Mouse (Mus musculus) G1E (cell line): ENCODE results near the gene Cactin. TPM values are rescaled to one million over a fixed set of nuclear protein-coding genes. Genes with fewer than 3 reads are reported as not detected.

Experiments
- ATAC-seq: 2 replicates; pipeline ENCODE4 v1.8.0; 2016; ENCODE audit warnings: mild to moderate bottlenecking; ENCODE audit not compliant: insufficient number of reproducible peaks, poor library complexity, low FRiP score, severe bottlenecking; ENCODE audit errors: extremely low read depth
- DNase-seq: peaks from one replicate; pipeline ENCODE4 v3.0.0; 2012; ENCODE audit warnings: low spot score
- H3K27me3 ChIP-seq: 2 replicates; pipeline ENCODE4 v1.6.1; 2012; ENCODE audit warnings: mild to moderate bottlenecking, low read length, inconsistent platforms; ENCODE audit not compliant: insufficient read depth
- H3K36me3 ChIP-seq: replicated peaks from 2 replicates; pipeline ENCODE3; 2012; ENCODE audit warnings: mild to moderate bottlenecking, inconsistent platforms
- H3K4me1 ChIP-seq: 2 replicates; pipeline ENCODE4 v1.6.1; 2012; ENCODE audit warnings: low read depth, low read length, inconsistent platforms, mixed read lengths; ENCODE audit not compliant: insufficient read depth
- H3K4me3 ChIP-seq: 2 replicates; pipeline ENCODE4 v1.5.1; 2012; ENCODE audit warnings: low read depth, mild to moderate bottlenecking, inconsistent platforms, low read length, moderate library complexity, mixed read lengths
- H3K9me3 ChIP-seq: replicated peaks from 2 replicates; pipeline ENCODE4 v1.6.1; 2012; ENCODE audit warnings: inconsistent platforms
- CTCF ChIP-seq: IDR thresholded peaks from 2 replicates; pipeline ENCODE4 v1.5.1; 2012; ENCODE audit warnings: low read depth, low read length, inconsistent platforms, mixed read lengths
- GATA1 ChIP-seq: IDR thresholded peaks from 2 replicates; pipeline ENCODE4 v1.6.1; 2012; ENCODE audit warnings: borderline replicate concordance, low read length, inconsistent platforms, mixed read lengths
- GATA2 ChIP-seq: IDR thresholded peaks from 2 replicates; pipeline ENCODE4 v1.6.1; 2012; ENCODE audit warnings: low read depth, low read length, inconsistent platforms, borderline replicate concordance
- POLR2AphosphoS5 ChIP-seq: IDR thresholded peaks from 2 replicates; pipeline ENCODE4 v1.6.1; 2012; ENCODE audit warnings: low read depth, low read length, inconsistent platforms; ENCODE audit not compliant: insufficient replicate concordance
- TAL1 ChIP-seq: conservative IDR thresholded peaks from 2 replicates; pipeline ENCODE4 v1.6.1; 2012; ENCODE audit warnings: low read depth, low read length, inconsistent platforms, mixed read lengths
- polyA plus RNA-seq: library from polyadenylated mRNA; stranded (reverse); fragments of >175 nt; gene quantifications from 2 replicates; pipeline ENCODE4 v1.2.3, GENCODE M21; 2012
- total RNA-seq, 2 experiments: library from RNA; stranded (forward) in 1 of 2; stranded (reverse) in 1 of 2; fragments of 200-1000 nt in 1 of 2; fragments of >200 nt in 1 of 2; fragmentation: Nextera tagmentation in 1 of 2; gene quantifications; 2 replicates each; pipeline ENCODE4 v1.2.3; 2014 to 2017

The Cactin gene
- total and polyA plus RNA-seq, 3 experiments: 11.4 to 77.9 (median 23.9) TPM

DNA sequence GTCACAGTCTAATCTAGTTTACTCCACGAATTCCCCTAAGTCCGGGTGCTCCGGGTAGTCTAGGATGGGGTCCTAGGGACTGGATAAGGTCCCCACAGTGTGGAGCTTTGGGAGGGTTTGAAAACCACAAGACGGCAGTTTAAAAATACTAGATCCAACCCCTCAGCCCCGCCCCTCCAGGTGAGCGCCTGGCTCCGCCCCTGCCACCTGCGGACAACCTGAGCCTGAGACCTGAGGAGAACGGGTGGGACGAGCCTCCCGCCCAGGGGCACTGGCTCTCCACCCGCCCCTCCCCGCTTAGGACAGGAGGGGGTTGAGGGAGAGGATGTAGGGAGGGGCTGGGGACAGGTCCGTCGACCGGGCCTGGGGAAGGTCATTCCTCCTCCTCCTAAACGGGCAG, 36.2 kb upstream of the Cactin start:
- no peak for ATAC-seq
- Histone ChIP-seq H3K9me3 (no peaks in the 10 kb centered on the region), H3K27me3 (peaks cover 58% of the 10 kb centered on the region), H3K36me3 (no peaks in the 10 kb centered on the region), H3K4me3 (peak overlapping the region; percentile 23; the same call in 1 of the 2 replicates), H3K4me1 (peaks cover 55% of the 10 kb centered on the region)
- DNase-seq: no peak
- TF ChIP-seq GATA2 (no peak), CTCF (no peak)

DNA sequence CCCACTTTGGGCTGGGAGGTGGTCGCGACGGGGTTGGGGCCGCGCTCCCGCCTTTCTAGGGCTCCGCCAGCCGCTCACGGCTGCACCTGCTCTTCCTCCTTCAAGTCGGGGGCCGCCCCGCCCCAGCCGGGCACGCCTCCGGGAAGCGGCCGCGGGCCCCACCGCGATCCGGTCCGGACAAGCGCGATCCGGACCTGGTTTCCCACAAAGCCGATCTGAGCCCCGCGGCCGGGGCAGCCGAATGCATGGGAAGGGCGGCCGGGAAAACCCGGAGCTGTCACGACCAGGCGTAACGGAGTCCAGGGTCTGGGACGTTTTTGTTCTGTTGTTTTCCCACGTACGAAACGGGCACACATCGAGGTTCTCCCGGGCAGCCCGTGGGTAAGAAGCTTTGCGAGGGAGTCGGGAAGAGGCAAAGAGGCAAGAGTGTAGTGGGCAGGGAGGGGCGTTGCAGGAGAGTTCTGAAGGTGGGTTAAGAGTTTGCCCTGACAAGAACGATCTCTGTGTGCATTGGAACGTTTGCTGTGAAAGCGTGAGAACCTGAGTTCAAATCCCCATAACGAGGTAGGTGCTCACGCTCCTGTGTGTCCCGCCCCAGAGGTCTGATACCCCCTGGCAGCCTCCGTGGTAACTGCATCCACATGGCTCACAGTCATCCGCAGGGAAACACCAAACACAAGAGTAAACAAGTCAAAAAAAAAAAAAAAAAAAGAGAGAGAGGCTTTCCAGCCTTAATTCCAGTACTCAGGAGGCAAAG, 35.0 kb upstream of the Cactin start:
- Histone ChIP-seq H3K36me3 (no peaks in the 10 kb centered on the region), H3K4me1 (peaks cover 59% of the 10 kb centered on the region), H3K4me3 (peak overlapping the region; percentile 70), H3K9me3 (no peaks in the 10 kb centered on the region), H3K27me3 (peaks cover 55% of the 10 kb centered on the region)
- no peak for TF ChIP-seq TAL1
- no peak for TF ChIP-seq GATA1
- no peak for TF ChIP-seq POLR2AphosphoS5
- TF ChIP-seq GATA2: no peak
- TF ChIP-seq CTCF: no peak
- ATAC-seq (peak; percentile 60; the same call in 1 of the 2 replicates), DNase-seq (peak; percentile 91)

DNA sequence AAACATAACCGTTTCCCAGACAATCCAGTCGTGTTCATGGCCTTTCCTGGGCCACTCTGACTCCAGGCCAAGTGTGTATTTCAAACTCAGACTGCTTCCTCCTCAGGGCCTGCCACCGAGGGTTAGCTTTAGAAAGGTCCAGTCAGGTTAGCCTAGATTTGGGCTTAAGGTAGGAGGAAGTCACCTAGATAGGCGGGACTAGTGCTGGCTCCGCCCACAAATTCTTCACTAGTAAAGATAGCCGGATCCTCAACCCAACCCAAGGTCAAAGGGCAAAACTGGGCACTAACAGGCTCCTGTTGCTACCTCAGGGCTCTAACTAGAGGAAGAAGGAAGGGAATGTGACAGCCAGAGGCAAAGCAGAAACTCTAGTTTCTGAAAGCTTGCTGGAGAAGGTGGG, 34.3 kb upstream of the Cactin start:
- ATAC-seq (no peak), DNase-seq (no peak)
- no peaks in the 10 kb centered on the region for H3K36me3 ChIP-seq
- peaks cover 66% of the 10 kb centered on the region for H3K4me1 ChIP-seq
- peaks cover 50% of the 10 kb centered on the region for H3K27me3 ChIP-seq
- TF ChIP-seq TAL1 (no peak), CTCF (no peak), POLR2AphosphoS5 (no peak)
- H3K9me3 ChIP-seq: no peaks in the 10 kb centered on the region
- H3K4me3 ChIP-seq: no peak overlapping the region

DNA sequence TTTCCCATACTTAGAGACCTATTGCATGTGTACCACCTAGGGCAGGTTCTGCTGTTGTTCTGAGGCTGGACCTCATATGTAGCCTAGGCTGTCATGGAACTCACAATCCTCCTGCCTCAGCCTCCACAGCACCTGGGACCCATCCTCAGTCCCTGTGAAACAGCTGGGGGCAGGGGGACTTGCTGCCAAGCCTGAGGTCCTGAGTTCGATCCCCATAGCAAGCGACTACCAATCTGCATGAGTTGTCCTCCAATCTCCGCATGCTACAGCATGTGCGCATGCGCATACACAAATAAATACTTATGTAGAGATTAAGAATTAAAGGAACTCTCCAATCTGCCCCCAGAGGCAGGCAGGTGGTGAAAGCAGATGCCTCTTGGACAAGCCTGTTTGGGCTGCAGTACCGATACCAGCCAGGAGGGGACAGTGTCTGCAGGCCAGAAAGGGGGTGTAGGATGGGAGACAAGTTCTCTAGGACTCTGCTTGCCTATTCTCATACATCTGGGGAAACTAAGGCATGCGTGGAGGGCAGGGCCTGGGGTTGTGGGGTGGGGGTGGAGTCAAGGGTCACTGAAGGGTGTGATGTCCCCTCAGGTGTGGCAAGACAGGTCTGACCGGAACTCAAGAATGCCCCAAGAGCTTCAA, 33.3 kb upstream of the Cactin start:
- H3K36me3 ChIP-seq: no peaks in the 10 kb centered on the region
- TF ChIP-seq GATA1: no peak
- no peak for TF ChIP-seq GATA2
- TF ChIP-seq CTCF: peak; percentile 99
- DNase-seq (no peak), ATAC-seq (no peak)
- no peaks in the 10 kb centered on the region for H3K9me3 ChIP-seq
- no peak overlapping the region for H3K4me3 ChIP-seq
- peaks cover 74% of the 10 kb centered on the region for H3K4me1 ChIP-seq
- peaks cover 43% of the 10 kb centered on the region for H3K27me3 ChIP-seq

DNA sequence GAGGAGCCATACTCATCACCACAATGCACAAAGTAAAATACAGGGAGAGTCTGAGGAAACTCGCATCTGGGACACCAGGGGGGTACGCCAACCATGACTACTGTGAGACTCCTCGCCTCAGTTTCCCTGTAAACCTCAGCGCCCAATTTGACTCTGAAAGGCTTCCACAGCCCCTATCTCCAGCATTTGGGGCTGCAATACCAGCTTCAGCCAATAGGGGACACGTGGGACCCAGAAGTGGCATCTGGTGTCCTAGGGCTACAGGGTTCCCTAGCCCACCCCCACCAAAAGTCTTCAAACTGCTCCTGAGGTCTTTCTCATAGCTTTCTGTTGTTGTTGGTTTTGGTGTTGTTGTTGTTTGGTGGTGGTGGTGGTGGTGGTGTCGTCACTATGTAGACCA, 32.3 kb upstream of the Cactin start:
- no peaks in the 10 kb centered on the region for H3K9me3 ChIP-seq
- no peak for DNase-seq
- H3K4me1 ChIP-seq: peaks cover 78% of the 10 kb centered on the region
- TF ChIP-seq CTCF (peak; percentile 61), POLR2AphosphoS5 (no peak)
- ATAC-seq: no peak
- H3K27me3 ChIP-seq: peaks cover 35% of the 10 kb centered on the region
- H3K4me3 ChIP-seq: no peak overlapping the region
- no peaks in the 10 kb centered on the region for H3K36me3 ChIP-seq

DNA sequence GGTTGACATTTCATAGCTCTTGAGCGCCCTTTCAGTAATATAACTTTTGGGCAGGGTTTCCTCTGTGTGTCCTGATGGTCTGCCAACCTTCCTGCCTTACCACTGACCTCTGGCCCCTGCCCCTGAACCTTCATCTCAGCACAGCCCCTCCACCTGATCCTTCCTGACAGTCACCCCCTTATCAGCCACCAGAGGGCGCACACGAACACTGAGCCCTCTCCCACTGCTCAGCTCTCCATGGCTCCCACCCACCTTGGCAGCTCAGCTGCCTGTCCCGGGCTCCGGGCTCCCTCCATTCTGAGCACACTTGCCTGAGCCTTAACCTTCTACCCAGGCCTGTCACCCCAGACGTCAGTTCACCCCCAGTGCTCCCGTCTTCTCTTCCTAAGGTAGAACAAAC, 31.6 kb upstream of the Cactin start:
- TF ChIP-seq GATA2 (no peak), CTCF (peak; percentile 77), GATA1 (no peak), POLR2AphosphoS5 (no peak), TAL1 (no peak)
- Histone ChIP-seq H3K27me3 (peaks cover 28% of the 10 kb centered on the region), H3K36me3 (peaks cover 4% of the 10 kb centered on the region), H3K4me1 (peaks cover 82% of the 10 kb centered on the region), H3K4me3 (no peak overlapping the region), H3K9me3 (no peaks in the 10 kb centered on the region)
- DNase-seq (peak; percentile 51), ATAC-seq (no peak)

DNA sequence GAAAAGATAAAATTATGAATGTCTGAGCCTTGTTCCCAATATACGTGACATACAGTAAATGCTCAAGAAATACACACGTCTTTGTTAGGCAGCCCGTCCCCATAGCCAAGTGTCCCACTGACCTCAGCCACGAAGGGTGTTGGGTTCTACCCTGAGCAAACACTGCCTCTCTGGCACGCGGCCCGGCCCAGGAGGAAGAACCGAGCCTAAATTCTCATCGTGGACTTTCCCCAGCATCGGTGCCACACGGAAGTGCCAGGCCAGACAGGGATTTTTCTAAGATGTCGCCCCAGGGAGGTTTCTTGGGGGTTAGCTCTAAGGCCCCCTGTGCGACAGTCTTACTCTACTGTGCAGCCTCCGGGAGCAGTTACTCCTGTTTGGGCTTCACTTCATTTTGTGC, 31.1 kb upstream of the Cactin start:
- peaks cover 23% of the 10 kb centered on the region for H3K27me3 ChIP-seq
- no peak for ATAC-seq
- H3K36me3 ChIP-seq: peaks cover 9% of the 10 kb centered on the region
- TF ChIP-seq GATA2: no peak
- TF ChIP-seq GATA1: no peak
- no peak for TF ChIP-seq POLR2AphosphoS5
- TF ChIP-seq CTCF: no peak
- TF ChIP-seq TAL1: no peak
- no peak for DNase-seq
- H3K4me3 ChIP-seq: no peak overlapping the region
- peaks cover 82% of the 10 kb centered on the region for H3K4me1 ChIP-seq
- no peaks in the 10 kb centered on the region for H3K9me3 ChIP-seq
